Mouse (Mus musculus) retina, adult 2 months (tissue): ENCODE data around the gene Gfm2.
"Not testable (repeated sequence)": the region's sequence is repeated elsewhere in the genome, so short reads cannot be mapped to it uniquely, and the experiment has no call there.

ENCODE experiments used
- DNase-seq: peaks from one replicate; pipeline ENCODE4 v3.0.0-alpha.2; 2012; ENCODE audit warnings: low read depth, low spot score

The Gfm2 gene

DNA sequence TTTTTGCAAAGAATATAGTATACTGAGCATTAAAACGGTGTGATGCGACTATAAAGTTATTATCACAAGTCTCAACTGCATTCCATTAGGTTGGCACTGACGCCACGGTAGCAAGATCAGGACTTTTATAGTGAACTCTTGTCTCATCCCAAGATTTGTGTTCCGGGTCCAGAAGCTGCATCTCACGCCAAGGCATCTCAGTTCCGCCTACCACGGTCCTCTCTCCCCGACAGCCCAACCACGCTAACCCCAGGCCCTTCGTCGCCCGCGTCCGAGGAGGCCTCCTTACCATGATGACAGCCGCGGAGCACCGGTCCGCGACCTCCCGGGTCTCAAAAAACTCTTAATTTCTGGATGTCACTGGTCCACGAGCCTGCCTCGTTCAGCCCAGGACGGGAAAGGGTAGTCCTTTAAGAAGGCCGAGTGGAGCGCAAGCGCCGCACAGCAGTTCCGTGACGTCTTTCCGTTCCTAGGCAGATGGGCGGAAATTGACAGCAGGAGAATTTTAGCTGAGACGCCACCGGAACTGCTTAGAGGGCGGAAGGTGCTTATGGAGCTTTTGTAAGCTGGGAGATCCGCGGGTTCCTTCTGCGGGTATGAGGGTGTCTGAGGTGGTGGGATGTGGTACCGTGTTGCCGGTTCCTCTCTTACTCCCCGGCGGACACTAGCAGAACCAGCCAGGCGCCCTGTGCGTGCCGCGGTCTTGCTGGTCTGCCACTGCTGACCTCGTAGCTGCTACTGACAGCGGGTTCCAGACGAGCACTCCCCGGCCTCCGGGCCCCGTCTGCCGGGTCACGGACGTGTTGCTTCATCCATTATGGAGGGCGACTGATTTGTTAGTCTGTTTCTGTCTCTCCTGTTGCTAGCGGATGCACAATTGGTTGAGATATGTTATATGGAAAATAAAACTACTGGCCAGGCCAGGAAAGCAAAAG is at the start of gene Gfm2, which contains the start of gene Nsa2:
TSS of gene Gfm2 (plus strand) at position 472 of the 935 bp plus-strand sequence.
TSS of gene Nsa2 (minus strand) at position 472 of the 935 bp plus-strand sequence.
- DNase-seq: peak; percentile 88

DNA sequence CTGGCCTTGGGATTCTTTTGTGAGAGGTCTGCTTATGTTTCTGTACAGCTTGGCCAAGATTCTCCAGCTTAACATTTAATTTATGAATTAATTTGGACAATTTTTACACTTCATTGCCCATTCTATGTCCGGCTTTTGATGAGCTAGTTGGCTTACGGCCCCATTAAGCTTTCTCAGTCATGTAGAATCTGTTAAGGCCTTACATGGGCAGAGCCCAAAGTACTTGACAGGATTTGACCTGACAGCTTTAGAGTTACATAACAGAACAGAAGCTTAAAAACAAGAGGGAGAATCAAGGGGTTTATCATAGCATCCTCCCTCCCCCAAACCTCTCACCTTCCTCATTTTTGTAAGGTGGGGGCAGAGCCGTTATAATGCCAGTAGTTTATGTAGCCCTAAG is 49.6 kb upstream of the Gfm2 start:
- peak; percentile 68 for DNase-seq

DNA sequence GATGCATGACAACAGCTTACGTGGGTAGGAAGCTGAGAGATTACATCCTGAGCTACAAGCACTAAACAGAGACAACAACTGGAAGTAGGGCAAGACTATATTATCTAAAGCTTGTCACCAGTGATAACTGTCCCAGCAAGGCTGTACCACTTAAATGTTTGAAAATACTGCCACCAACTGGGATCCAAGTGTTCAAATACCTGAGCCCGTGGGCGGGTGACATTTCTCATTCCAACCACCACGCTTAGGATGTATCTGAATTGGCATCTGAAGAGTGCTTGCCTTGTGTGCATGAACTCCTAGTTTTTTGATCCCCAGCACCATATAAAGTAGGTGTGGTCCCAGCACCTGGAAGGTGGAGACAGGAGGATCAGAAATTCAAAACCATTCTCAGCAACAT is 42.0 kb upstream of the Gfm2 start:
- no peak for DNase-seq

DNA sequence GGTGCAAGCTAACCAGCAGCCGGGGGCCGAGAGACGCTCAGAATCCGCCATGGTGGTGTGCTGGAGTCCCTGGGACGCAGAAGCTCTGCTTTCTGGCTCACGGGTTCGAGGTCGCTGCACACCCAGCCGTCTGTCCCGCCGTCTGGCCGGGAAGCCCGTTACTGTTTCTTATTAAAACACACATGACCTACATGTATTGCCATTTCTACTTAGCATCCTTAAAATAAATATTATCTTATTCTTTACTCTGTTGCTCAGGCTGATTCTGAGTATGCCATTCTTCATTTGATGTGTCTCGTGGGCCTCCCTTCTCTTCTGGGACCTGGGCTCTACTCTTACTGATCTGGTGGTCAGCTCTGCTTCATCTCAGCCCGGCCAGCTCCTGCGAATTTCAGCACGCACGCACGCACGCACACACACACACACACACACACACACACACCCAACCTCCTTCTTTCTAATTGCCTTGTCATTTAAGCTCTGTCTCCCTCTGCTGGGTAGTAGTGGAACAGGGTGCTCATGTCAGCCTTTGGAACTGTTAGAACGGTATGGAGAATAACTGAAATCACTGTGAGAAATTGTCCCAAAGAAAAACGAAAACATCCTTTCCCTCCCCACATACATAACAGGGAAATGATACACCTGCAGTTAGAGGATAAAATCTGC is 38.4 kb upstream of the Gfm2 start, which contains the start of gene Gm6169:
TSS of gene Gm6169 (minus strand) at position 51 of the 666 bp plus-strand sequence.
- DNase-seq: peak; percentile 58

DNA sequence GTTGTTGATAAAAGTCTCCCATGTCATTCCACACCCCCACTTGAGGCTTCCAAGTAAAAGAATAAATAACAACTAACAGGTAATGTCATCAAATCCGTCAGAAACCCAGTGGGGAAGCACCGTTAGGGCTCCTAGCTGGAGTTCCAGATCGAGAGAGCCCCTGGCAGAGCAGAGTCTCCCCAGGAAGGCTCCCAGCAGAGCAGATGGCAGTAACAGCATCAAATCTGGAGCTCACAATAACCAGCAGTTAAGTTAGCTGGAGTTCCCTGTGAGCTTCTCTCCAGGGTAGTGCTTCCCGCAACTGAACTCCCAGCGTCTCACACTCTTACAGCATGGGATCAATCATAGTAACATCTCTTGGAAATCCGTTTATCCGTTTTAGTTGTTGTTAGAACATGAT is 32.7 kb upstream of the Gfm2 start:
- no peak for DNase-seq

DNA sequence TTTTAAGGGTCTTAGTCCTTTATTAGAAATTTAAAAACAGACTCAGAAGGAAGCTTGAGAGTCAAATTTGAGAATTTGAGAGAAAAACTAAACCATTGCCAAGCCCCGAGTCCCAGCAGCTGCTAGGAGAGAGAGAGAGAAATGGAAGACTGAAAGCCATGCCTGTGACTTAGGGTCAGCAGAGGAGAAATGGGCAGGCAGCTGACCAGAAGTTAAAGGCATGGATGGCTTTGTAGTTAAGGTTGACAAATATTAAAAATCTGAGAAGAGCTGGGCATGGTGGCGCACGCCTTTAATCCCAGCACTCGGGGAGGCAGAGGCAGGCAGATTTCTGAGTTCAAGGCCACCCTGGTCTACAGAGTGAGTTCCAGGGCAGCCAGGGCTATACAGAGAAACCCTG is 30.0 kb upstream of the Gfm2 start:
- DNase-seq: not testable (repeated sequence)

DNA sequence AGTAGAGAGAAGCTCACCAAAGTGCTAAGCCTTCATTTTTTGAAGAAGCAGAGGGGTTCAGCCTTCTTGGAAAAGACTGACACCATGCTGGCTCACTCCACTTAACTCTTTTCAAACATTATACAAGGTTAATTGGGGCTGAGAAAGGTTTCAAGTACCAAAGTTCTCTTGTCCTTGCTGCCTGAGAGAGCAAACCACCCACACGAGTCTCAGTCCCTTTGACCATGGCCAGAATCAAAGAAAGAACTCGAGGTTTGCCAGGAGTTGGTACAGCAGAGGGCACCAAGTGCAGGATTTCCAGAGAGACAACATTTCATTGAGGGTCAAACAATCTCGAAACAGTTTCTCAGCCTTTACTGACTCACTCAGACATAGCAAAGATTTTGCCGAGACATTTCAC is 28.7 kb upstream of the Gfm2 start:
- DNase-seq: no peak

DNA sequence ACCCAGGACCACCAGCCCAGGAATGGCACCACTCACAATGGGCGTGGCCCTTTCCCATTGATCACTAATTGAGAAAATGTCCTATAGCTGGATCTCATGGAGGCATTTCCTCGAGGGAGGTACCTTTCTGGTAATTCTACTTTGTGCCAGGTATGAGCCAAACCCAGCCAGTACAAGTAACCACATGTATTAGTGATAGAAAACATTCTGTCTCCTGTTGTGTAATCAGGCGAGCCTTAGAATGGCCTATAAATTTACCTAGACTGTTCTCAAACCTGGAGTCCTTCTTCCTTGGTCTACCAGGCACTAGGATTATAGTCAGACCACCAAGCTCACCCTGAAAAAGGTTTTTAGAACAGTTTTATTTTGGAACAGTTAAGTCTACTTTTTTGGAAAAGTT is 16.4 kb upstream of the Gfm2 start:
- no peak for DNase-seq

DNA sequence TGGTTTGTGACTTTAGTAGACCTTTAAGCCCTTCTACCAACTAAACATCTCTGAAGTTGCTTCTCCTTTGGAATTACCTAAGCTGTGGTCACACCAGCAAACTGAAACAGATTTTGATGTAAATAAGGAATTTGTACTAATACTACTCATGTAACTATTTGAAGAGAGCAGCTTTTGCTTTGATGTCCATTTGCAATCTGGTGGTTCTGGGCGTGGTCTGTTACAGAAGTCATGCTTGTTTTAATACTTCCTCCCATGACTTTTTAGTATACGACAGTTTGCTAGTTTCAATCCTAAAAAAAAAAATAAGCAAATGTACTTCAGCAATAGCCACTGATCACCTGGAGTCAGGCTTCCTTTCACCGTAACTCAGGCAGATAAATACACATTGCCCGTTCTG is 8.1 kb upstream of the Gfm2 start:
- DNase-seq: not testable (repeated sequence)

DNA sequence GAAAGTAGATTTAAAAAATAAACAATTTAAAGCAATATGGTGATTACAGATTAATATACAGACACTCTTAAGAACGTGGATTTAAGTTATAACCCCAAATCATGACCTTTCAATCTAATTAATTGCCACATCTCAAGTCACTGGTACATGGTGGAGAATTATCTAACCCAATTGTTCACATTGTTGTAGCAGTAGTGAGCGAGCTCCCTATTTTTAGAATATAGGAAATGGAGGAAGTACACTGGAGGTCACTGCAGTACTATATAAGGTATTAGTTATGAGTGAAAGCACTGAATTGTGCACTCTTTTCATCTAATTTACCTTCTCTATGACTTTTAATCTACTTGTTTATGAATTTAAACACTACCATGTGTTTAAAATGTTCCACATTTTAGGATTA is 7.3 kb upstream of the Gfm2 start:
- not testable (repeated sequence) for DNase-seq

DNA sequence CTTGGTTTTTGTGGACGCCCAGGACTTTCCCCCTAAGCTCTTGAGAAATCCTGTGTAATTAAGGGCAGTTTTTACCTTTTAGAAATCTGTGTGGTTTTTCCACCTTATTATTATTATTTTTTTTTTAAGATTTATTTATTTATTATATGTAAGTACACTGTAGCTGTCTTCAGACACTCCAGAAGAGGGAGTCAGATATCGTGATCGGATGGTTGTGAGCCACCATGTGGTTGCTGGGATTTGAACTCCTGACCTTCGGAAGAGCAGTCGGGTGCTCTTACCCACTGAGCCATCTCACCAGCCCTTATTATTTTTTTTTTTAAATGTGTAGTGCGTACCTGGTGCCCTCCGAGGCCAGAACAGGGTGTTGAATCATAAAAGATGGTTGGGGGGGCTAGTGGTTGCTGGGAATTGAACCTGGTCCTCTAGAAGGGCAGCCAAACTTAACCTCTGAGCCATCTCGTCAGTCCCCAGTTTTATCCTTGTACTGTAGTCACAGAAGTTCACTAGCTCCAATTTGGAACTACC is 731 bp downstream of the Gfm2 start:
- not testable (repeated sequence) for DNase-seq

DNA sequence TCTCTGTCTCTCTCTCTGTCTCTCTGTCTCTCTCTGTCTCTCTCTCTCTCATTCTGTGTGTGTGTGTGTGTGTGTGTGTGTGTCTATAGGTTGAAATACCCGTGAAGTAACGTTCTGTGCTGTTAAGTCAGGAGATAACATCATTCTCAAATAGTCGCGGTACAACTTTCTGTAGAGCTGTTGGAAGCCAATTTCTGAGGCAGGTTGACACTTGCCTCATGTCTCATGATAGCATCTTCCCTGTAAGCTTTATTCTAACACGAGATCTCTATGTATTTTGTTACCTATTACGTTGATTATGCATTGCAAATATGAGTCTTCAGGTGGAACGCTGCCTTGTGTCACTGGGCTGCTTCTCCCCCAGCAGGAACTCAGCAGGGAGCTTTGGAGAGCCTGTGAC is 4.6 kb downstream of the Gfm2 start:
- no peak for DNase-seq

DNA sequence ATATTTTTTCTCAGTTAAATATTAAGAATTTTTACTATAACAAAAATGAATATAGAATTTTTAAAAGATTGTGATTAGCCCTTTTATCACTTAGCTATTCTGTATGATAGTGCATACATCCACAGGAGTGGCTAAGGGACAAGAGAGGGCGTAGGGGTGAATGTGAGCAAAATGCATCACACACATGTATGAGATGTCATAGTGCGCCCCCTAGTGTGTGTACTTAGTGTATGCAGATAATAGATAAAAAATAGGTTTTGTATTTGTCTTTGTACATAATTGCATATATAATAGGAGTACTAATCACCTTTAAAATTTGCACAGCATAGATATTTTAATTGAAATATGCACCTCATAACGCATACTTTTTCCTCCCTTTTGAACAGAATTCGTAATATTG is 8.1 kb downstream of the Gfm2 start:
- DNase-seq: peak; percentile 40

DNA sequence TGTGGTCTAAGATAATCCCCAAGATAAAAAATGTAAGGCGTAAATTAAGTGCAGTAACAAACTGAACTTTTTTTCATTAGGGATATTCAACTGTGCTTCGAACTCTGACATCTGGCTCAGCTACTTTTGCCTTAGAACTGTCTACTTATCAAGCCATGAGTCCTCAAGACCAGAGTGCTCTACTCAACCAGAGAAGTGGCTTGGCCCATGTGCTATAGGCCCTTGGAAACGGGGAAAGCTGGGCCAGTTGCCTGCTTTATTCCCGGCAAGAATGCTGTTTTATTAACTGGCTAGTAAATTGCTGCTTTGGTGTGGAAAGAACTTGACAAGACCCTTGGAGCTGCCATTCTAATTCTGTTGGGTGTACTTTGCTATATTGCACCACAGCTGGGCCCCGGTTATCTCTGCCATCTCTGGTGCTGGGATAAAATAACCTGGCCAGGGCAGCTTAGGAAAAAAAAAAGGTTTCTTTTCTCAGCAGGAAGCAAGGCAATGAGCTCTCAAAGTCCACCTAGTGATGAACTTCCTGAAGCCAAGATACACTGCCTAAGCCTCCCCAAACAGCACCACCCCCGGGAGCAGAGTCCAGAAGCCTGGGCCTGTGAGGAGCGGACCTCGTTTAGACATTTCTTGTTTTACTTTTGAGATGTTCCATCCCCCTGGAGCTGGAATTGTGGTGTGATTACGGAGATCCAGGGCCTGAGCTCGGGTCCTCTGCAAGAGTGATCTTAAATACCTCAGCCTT is 38.0 kb downstream of the Gfm2 start:
- DNase-seq: no peak

DNA sequence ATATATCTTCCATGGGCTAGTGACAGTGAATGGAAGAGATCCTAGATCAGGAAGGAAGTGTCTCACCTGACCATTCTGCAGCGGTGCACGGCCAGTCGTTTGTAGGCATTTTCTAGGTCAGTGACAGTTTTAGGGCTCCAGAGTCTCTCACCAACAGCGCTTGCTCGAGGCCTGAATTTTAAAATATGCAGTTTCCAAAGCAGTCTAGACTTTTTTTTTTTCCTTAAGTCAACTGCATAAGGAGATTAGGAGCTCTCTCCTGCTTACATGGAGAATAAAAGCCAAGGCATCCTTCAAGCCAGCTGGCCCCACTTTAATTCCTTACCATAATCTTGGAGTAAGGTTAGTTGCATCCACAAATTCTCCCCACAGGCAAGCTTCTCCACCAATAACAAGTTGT is 39.0 kb downstream of the Gfm2 start:
- peak; percentile 20 for DNase-seq

DNA sequence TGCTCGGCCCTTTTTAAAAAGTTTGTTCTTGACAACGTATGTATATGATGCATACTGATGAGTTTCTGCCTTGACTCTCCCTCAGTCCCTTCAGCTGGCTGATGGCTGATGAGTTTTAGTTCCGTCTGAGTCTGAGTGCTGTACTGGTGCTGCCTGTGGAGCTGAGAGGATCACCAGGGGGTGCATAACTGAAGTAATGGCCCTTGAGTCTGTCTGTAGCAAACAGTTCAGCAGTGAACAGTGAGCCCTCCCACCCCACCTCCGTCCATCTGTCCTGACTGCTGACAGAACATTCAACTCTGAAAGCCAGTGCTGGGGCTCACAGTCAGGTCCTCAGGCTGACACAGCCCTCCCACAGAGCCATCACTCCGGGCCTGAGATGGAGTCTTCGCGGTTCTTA is 41.2 kb downstream of the Gfm2 start:
- DNase-seq: no peak

DNA sequence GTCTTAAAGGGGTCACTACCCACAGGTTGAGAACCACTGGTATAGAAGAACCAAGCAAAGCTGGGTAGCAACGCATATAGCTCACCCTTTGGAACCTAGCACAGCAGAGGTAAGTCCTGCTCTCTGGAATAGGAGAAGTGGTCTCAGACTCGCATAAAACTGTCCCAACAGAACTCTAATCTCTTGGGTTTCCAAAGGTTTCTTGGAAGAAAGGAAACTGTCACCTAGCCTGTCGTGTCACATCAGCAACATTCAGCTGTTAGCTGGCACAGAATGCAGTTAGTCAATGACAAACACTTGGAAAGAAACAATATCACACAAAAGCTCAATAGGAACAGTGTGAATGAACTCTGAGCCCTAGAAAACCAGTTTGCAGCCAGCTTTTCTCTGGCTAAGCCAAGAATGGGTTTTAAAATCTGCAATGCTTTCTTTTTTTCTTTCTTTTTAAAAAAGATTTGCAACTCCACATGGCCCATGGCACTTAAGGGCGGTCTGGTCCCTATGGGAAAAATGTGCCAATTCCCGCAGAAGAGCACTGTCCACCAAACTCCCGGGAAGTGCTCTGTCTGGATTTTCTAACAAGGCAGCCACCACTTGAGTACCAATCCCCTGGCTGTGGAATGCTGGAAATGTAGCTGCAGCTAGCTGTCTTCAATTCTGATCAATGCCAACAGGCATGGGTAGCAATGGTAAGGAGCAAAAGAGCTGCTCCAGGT is 42.5 kb downstream of the Gfm2 start:
- DNase-seq: no peak

DNA sequence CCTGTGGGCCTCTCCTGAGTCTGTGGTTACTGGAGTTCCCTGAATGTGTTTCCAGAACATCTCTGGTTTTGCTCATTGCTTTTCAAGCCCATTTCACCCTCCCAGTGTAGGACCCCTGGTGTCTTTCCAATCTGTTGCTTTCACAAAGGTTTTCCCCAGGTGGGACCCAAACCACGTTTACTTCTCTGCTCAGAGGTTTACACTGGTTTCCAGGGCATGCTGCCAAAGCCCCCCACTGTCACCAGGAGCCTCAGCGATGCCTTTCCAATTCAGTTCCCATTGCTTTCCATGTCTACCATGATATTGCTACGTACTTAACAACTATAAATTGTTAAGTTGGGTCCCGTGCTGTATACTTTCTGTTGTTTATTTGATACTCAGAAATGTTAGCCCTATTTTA is 45.1 kb downstream of the Gfm2 start:
- no peak for DNase-seq

DNA sequence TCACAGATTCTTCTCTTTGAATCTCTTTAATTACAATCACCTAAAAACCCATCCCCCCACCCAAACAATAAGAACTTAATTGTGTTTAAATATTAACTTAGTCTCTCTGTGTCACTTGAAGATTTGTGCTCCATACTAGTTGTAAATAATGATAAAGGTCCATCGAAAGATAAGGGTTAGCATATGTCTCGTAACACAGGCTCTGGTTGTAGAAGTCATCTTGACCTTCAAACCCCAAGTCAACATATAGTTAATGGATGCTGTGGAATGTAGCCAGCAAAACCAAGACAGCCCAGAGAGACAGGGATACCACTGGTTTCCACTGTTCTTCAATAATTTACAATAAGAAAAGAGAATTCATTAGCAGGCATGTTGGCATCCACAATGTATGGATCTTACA is 46.4 kb downstream of the Gfm2 start:
- DNase-seq: no peak

DNA sequence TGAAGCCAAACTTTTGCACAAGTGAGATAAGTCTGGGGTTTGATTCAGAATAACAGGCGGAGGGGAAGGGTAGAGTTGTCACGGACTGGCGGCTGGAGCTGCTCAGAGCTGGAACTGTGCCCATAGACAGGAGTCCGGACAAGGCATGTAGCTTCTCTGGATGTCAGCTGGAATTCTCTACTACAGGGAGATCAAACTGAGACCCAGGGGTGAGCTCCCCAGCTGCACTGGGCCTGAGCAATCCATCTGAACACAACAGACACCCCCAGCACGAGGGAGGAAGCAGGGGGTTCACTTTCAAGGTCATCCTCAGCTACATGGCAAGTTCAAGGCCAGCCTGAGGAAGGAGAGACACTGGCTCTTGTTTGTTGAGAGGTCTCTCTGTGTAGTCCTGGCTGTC is 46.9 kb downstream of the Gfm2 start:
- DNase-seq: no peak

DNA sequence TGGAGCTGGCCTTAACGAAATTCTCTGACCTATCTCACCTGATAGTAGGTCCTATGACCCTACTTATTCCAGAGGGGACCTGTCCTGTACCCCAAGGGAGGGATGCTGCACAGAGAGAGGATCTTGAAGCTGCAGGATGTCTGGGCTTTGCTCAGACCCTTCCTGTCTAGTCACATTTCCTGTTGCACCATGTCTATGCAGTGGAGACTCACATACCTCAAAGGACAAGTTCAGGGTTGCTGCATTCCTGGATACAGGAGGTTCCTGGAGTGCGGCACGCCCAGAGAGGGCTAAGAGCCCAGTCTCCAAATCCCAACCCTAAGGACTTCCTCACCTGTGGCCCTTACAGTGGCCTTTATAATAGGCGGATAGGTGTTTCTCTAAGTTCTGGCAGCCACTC is 48.6 kb downstream of the Gfm2 start:
- no peak for DNase-seq
